Mouse (Mus musculus): Measurements from ENCODE around the gene Slc17a5.

DNA sequence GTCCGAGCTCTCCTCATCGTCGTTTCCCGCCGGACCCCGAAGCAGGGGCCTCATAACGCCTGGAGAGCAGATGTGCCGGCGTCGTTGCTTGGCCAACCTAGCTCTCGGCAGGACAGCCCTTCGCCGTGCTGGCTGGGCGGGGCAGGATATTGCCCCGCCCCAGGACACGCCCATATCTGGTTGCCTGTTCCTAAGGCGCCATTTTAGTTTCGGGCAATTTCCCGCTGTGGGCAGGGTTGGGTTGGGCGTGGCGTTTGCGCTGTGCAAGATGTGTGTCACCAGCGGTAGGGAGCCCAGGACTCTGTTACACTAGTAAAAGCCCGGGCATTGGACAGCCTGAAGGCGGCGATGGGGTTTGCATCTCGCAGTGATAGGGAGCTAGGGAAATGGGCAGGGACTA is at the start of gene Slc17a5:
- TF ChIP-seq GATA1 (IDR thresholded peaks at IDR 0.05; ENCODE audit: low read length) (no peak), TAL1 (IDR thresholded peaks at IDR 0.05; ENCODE audit: low read length) (no peak)

Measured in erythroblast, embryonic 14.5 days (primary cell).